Mouse (Mus musculus) gastrocnemius, adult 18-20 months (tissue): Measurements from ENCODE around the gene Efna5. TPM values are rescaled to one million over a fixed set of nuclear protein-coding genes. Genes with fewer than 3 reads are reported as not detected.
A peak's percentile ranks its signal among the peaks of the same experiment; 100 is the strongest.

Experiments used
- DNase-seq: peaks from one replicate; pipeline ENCODE4 v3.0.0; 2021; ENCODE audit warnings: low spot score
- total RNA-seq, 2 experiments: library from RNA; stranded (reverse); gene quantifications; 2 replicates each; pipeline ENCODE4 v1.2.3; 2021

Gene Efna5
- total RNA-seq, 2 experiments from 2014 or later = 0.62 to 0.73 TPM

- DNase-seq = no peak
Observed at GRCm38 (mm10) chr17:62788783-62789182, 92.3 kb downstream of the Efna5 start.

GRCm38 (mm10) chr17:62787855-62788254 lies 93.3 kb downstream of the Efna5 start:
- DNase-seq = no peak

GRCm38 (mm10) chr17:62786602-62786907 lies 94.6 kb downstream of the Efna5 start:
- no peak for DNase-seq

DNA sequence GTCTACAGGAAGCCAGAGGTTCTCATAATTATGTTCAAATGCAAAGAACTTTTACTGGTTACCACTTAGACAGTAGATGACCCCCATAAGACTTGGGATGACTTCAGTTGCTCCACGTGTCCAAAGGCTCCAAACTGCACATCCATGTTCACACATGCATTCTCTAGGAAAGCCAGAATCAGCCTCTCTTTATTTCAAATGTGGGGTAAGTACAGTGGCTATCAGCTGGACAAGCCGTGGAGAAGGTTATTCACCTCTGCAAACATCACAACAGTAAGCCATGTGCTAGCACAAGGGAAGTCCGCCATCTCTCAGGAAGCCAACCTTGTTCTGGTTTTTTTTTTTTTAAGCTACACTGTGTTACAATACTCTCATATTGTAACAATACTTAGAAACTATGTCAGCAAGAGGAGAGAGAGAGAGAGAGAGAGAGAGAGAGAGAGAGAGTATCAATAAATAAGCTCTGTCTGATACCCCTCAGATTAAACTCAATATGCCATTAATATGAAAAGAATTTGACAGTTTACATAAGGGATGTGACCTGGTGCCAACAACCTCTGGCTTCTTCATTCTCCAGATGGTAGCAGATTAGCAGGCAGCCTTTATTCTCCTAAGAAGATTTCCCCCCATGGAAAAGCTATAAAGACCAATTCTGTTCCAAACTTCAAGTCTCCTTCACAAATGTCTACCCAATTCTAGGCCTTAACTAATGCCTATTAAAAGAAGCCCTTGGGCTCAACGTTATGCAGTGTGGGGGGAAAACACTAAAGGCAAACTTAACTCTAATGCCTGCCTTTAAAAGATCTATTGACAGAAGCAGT lies 95.1 kb downstream of the Efna5 start:
- DNase-seq = no peak

DNA sequence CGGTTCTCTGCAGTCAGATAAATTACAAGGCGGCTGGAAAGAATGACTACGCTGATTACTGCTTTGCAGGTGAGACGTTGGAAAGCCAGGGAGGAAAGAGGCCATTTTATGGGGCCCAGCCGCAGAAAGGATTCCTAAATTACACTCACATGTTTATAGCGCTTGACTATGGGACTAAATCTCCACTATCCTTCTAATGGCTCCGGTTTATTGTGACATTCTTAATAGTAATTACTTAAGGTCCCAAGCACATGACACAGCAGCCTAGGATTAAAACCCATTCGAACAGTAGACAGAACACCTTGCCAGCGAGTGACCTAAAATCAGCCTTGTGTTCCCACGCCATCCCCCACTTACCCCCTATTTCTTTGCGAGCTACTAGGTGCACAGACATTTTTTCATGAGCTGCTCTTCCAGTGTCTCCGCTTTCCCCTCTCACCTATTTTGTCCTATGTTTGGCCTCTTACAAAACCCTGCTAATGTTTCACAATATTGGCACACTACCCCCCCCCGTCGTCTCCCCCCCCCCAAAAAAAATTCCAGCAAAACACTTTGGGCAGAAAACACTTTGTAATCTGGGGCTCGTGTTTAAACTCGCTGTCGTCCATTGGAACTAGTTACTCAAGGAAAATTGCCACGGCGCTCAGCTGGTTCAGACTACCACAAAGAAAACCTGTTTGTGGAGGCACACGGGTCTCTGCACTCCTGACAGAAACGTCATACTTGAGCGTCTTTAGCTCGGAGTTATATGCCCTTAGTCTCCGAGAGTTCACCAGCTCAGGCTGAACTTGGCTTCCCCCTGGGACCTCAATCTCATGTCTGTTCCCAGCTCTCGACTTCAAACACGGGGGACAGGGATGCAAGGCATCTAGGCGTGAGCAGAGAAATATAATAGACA lies 96.6 kb downstream of the Efna5 start:
- DNase-seq = no peak

DNA sequence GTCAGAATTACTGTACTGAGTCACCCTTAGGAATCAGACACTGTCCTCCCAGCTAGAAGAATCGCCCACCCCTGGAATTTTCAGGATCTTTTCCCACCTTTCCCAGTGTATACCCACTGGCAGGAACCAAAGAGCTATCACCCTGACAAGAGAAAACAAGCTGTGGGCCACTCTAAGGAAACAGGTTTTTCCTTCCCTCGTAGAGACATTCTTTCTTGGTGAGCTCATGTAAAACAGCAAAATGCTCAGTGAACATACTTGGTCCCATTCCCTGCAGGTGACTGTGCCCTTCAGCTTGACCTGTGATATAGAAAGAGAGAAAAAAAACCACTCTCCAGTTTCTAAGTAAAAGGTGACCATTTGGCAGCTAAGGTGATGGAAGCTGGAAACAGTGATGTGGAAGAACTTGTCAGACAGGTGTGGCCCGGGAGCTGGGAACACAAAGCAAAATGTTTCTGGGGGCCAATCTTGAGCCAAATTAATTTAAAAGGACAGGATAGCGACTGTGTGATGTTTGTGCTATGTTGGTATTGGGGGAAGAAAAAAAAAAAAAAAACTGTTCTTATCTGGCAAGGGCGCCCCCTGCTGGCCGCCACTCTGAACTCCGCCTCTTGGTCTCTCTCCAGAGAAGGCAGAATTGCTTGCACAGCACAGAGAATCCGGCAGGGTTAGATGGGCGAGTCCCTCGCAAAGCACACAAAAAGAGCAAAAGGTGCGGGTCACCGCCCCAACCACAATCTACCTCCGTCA lies 97.4 kb downstream of the Efna5 start:
- DNase-seq = peak; percentile 57

GRCm38 (mm10) chr17:62782826-62783404 lies 98.2 kb downstream of the Efna5 start:
- no peak for DNase-seq

- DNase-seq = no peak
Observed at GRCm38 (mm10) chr17:62781120-62781519, 100.0 kb downstream of the Efna5 start.

DNA sequence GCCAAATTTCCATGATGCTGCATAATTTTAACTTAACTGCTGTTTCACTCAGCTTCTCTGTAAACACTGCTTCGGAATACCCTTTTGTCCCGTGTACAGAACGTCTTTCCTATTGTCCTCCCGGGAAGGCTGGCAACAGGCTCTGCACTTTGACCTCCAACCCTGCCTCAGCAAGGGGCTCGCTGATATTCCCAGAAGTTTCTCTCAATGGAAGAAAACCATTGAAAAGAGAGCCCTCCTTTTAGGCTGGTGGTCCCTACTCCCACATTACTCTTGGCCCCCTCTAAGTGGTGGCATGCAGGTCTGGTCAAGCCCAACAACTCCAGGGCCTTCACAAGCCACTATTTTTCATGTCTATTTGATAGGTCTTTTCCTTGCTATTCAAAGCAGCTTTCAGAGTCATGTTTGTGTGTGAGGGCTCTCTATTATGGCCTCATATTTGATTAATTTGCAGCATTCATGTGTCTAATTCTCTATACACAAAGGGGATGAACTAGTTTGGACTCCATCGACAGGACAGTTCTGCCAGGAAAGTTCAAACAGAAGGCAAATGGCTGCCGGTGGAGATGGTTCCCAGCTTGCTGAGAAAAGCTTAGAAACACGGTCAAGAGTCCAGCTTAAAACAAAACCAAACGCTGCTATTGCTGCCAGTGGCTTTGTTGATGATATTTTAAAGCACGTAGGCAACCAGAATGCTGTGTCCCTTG lies 103.1 kb downstream of the Efna5 start:
- DNase-seq = no peak

DNA sequence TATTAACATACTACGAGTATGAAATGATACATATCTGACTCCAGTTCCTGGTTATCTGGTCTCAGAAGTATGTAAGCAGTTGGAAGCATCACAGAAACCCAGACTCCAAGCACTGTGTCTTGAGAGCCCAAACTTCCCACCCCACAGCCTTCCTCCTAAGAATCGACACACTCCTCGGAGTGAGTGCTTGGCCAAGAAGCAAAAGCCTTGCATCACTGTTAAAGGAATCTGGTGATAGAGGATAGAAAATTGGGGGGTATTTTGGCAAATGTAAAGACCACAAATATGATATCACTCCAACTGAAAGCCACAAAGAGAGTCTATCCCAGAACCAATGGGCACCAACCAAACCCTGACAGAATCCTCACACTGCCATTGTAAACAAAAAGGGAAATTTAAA lies 104.4 kb downstream of the Efna5 start:
- DNase-seq = no peak

DNA sequence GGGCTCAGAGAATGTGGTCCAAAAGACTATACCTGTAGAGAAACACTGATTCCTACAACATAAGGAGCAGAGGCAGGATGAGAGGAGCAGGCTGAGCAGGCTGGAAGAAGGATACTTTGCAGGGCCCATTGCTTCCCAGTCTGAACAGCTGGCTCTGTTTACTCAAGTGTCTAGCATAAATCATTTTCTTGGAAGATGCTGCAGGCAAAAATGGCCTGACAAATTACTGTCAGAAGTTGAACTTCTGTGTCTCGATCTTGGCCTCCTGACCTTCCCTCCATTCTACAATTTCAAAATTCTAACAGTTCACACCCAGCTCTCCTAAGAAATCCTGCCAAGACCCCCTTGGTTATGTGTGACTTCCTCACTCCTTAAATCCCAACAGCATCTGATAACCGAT lies 105.1 kb downstream of the Efna5 start:
- DNase-seq = no peak

DNA sequence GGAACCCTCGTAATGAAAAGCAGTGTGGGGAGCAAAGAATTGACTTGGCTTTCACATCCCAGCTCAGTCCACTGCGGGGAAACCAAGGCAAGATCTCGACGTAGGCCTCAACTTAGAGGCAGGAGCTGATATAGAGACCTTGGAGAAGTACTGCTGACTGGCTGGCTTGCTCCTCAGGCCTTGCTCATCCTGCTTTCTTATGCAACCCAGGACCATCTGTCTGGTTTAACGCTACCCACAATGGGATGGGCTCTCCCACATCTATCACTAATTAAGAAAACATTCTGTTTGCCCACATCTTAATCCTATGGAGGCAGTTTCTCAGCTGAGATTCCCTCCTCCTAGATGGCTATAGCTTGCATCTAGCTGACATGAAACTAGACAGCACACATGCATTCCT lies 105.7 kb downstream of the Efna5 start:
- no peak for DNase-seq

GRCm38 (mm10) chr17:62774749-62775148 lies 106.4 kb downstream of the Efna5 start:
- DNase-seq = no peak

GRCm38 (mm10) chr17:62766705-62767104 lies 114.4 kb downstream of the Efna5 start:
- no peak for DNase-seq

GRCm38 (mm10) chr17:62765165-62765564 lies 116.0 kb downstream of the Efna5 start:
- DNase-seq = no peak

DNA sequence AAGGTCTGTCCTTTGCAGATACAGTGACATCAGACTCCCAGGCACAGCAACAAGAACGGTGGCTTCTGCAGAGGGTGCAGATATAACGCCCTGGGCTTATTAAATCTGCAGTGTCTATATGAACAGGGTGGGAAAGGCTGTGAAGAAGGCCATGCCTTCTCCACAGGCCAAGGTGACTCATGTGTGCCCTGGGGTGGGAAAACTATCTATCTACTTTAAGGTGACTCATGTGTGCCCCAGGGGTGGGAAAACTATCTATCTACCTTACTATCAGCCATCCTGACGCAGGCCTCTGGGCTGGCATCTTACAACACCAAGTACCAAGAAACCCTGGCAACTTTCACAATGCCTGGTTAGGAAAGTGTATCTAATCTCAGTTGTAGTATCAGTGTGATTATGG lies 124.2 kb downstream of the Efna5 start:
- DNase-seq = no peak

GRCm38 (mm10) chr17:62755635-62756034 lies 125.5 kb downstream of the Efna5 start:
- DNase-seq = no peak

DNA sequence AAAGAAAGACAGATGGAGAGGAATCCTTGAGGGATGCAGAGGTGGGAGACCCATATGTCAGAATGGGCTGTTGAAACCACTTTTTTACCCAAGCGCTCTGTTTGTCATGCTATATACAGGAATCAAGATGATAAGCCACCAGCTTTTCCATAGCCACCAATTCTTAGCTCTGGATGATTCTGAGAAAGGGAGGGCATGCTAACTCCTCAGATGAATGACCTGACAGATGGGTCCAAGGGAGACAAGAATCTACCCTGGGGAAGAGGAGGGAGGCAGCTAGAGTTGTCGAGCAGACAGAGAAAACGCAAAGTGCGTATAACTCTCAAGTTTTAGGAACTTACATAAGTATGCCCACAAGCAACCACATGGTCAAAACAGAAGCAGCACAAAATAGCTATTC lies 126.5 kb downstream of the Efna5 start:
- no peak for DNase-seq

DNA sequence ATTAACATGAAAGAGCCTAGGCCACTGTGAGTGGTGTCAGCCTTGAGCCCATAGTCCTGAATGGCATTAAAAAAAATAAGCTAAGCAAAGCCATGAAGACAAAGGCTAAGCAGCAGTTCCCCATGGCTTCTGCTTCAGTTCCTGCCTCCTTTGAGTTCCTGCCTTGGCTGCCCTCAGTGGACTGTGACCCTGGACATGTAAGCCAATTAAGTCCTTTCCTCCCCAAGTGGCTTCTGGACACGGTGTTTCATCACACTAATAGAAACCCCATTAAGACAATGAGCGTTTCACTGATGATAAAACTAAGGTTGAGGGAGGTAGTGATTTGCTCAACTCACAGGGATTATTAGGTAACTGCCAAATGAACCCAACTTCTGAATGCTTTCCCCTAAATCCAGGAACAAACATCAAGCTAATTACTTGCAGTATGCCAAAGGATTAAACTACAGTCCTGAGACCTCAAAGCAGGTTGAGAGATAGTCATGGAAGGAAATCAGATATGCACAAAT lies 128.7 kb downstream of the Efna5 start:
- no peak for DNase-seq

DNA sequence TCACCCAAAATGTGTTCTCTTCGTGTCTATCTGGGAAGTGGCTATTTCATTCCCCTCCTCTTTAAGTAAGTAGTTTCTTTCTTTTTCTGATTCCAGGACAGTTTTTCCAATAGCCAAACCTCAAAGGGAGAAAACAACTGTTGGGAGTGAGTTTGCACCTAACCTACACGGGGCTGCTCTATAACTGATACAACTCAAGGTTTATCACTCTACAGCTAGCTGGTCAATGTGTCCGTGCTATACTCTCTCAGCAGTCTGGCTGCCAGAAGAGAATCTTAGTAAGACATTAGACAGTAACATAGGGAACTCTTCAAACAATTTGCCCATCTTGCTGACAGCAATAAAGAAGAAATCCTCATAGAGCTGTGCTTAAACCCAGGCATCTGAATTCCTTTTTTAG lies 130.5 kb downstream of the Efna5 start:
- DNase-seq = no peak
